Mouse (Mus musculus): ENCODE data around the gene Dennd5a. TPM values are rescaled to one million over a fixed set of nuclear protein-coding genes. Genes with fewer than 3 reads are reported as not detected.

Gene Dennd5a
- polyA plus RNA-seq, 1 experiment from 2014 or later: 26.7 TPM

- H3K4me2 ChIP-seq: peak overlapping the region; percentile 65
- WGBS: 5% methylated on average over 18 of the region's 18 CpGs
- H3K27me3 ChIP-seq (replicated peaks; ENCODE audit: control insufficient read depth, insufficient read depth, low read length): no peaks in the 10 kb centered on the region
- H3K9me3 ChIP-seq (ENCODE audit: control insufficient read depth, low read length): no peaks in the 10 kb centered on the region
- ATAC-seq (replicated peaks; ENCODE audit: low FRiP score) (0 out of 2 replicates have a peak, but pooled peaks have one; percentile 21), DNase-seq (ENCODE audit: low spot score) (peak; percentile 38)
- peak overlapping the region; percentile 88 for H3K9ac ChIP-seq (ENCODE audit: low read depth, low read length)
- H3K27ac ChIP-seq (ENCODE audit: low read depth, low read length): peak overlapping the region; percentile 80; the same call in 1 of the 2 replicates
- H3K36me3 ChIP-seq (ENCODE audit: control insufficient read depth, insufficient read depth, low read length): no peaks in the 10 kb centered on the region
- peaks cover 21% of the 10 kb centered on the region for H3K4me1 ChIP-seq (replicated peaks; ENCODE audit: control insufficient read depth, insufficient read depth, low read length)
- peak overlapping the region; percentile 83 for H3K4me3 ChIP-seq (ENCODE audit: low read depth, low read length)
Observed at GRCm38 (mm10) chr7:109958843-109959715, 1.2 kb downstream of the Dennd5a start.

- Histone ChIP-seq H3K9me3 (ENCODE audit: control insufficient read depth, low read length) (no peaks in the 10 kb centered on the region), H3K27me3 (replicated peaks; ENCODE audit: control insufficient read depth, insufficient read depth, low read length) (no peaks in the 10 kb centered on the region), H3K4me3 (ENCODE audit: low read depth, low read length) (peak overlapping the region; percentile 83; the same call in 1 of the 2 replicates), H3K36me3 (ENCODE audit: control insufficient read depth, insufficient read depth, low read length) (no peaks in the 10 kb centered on the region), H3K4me1 (replicated peaks; ENCODE audit: control insufficient read depth, insufficient read depth, low read length) (peaks cover 21% of the 10 kb centered on the region), H3K4me2 (peak overlapping the region; percentile 65), H3K27ac (ENCODE audit: low read depth, low read length) (no peak overlapping the region), H3K9ac (ENCODE audit: low read depth, low read length) (no peak overlapping the region)
- 66% methylated on average over 8 of the region's 8 CpGs for WGBS
- no peak for ATAC-seq (replicated peaks; ENCODE audit: low FRiP score)
- DNase-seq (ENCODE audit: low spot score): no peak
Observed at GRCm38 (mm10) chr7:109957996-109958789, 2.1 kb downstream of the Dennd5a start.

- Histone ChIP-seq H3K4me2 (no peak overlapping the region), H3K9me3 (ENCODE audit: control insufficient read depth, low read length) (no peaks in the 10 kb centered on the region), H3K36me3 (ENCODE audit: control insufficient read depth, insufficient read depth, low read length) (no peaks in the 10 kb centered on the region), H3K4me1 (replicated peaks; ENCODE audit: control insufficient read depth, insufficient read depth, low read length) (peaks cover 21% of the 10 kb centered on the region), H3K27ac (ENCODE audit: low read depth, low read length) (no peak overlapping the region), H3K4me3 (ENCODE audit: low read depth, low read length) (no peak overlapping the region), H3K27me3 (replicated peaks; ENCODE audit: control insufficient read depth, insufficient read depth, low read length) (no peaks in the 10 kb centered on the region), H3K9ac (ENCODE audit: low read depth, low read length) (no peak overlapping the region)
- WGBS: 61% methylated on average over 6 of the region's 6 CpGs
- DNase-seq (ENCODE audit: low spot score): no peak
- no peak for ATAC-seq (replicated peaks; ENCODE audit: low FRiP score)
Observed at GRCm38 (mm10) chr7:109954622-109955401, 5.5 kb downstream of the Dennd5a start.

GRCm38 (mm10) chr7:109951297-109951696, 9.0 kb downstream of the Dennd5a start:
- ATAC-seq (replicated peaks; ENCODE audit: low FRiP score) (no peak), DNase-seq (ENCODE audit: low spot score) (no peak)
- H3K27me3 ChIP-seq (replicated peaks; ENCODE audit: control insufficient read depth, insufficient read depth, low read length): no peaks in the 10 kb centered on the region
- H3K9me3 ChIP-seq (ENCODE audit: control insufficient read depth, low read length): no peaks in the 10 kb centered on the region
- peaks cover 7% of the 10 kb centered on the region; the same call in 1 of the 2 replicates for H3K4me1 ChIP-seq (replicated peaks; ENCODE audit: control insufficient read depth, insufficient read depth, low read length)
- H3K4me3 ChIP-seq (ENCODE audit: low read depth, low read length): no peak overlapping the region
- no peak overlapping the region for H3K4me2 ChIP-seq
- no peak overlapping the region for H3K9ac ChIP-seq (ENCODE audit: low read depth, low read length)
- H3K36me3 ChIP-seq (ENCODE audit: control insufficient read depth, insufficient read depth, low read length): no peaks in the 10 kb centered on the region
- 71% methylated on average over 4 of the region's 4 CpGs for WGBS
- no peak overlapping the region for H3K27ac ChIP-seq (ENCODE audit: low read depth, low read length)

- H3K36me3 ChIP-seq (ENCODE audit: control insufficient read depth, insufficient read depth, low read length): no peaks in the 10 kb centered on the region
- no peak overlapping the region for H3K9ac ChIP-seq (ENCODE audit: low read depth, low read length)
- no peak overlapping the region for H3K4me3 ChIP-seq (ENCODE audit: low read depth, low read length)
- H3K27me3 ChIP-seq (replicated peaks; ENCODE audit: control insufficient read depth, insufficient read depth, low read length): no peaks in the 10 kb centered on the region
- no peak overlapping the region for H3K4me2 ChIP-seq
- no peaks in the 10 kb centered on the region for H3K4me1 ChIP-seq (replicated peaks; ENCODE audit: control insufficient read depth, insufficient read depth, low read length)
- WGBS: 75% methylated on average over 6 of the region's 6 CpGs
- DNase-seq (ENCODE audit: low spot score) (no peak), ATAC-seq (replicated peaks; ENCODE audit: low FRiP score) (no peak)
- no peak overlapping the region for H3K27ac ChIP-seq (ENCODE audit: low read depth, low read length)
- H3K9me3 ChIP-seq (ENCODE audit: control insufficient read depth, low read length): no peaks in the 10 kb centered on the region
Observed at GRCm38 (mm10) chr7:109944421-109945034, 15.7 kb downstream of the Dennd5a start.

- H3K27ac ChIP-seq (ENCODE audit: low read depth, low read length): no peak overlapping the region
- H3K27me3 ChIP-seq (replicated peaks; ENCODE audit: control insufficient read depth, insufficient read depth, low read length): no peaks in the 10 kb centered on the region
- H3K4me3 ChIP-seq (ENCODE audit: low read depth, low read length): no peak overlapping the region
- H3K4me2 ChIP-seq: no peak overlapping the region
- no peak overlapping the region for H3K9ac ChIP-seq (ENCODE audit: low read depth, low read length)
- H3K9me3 ChIP-seq (ENCODE audit: control insufficient read depth, low read length): no peaks in the 10 kb centered on the region
- ATAC-seq (replicated peaks; ENCODE audit: low FRiP score) (no peak), DNase-seq (ENCODE audit: low spot score) (no peak)
- no peaks in the 10 kb centered on the region for H3K4me1 ChIP-seq (replicated peaks; ENCODE audit: control insufficient read depth, insufficient read depth, low read length)
- H3K36me3 ChIP-seq (ENCODE audit: control insufficient read depth, insufficient read depth, low read length): peaks cover 9% of the 10 kb centered on the region
Observed at GRCm38 (mm10) chr7:109929628-109930027, 30.6 kb downstream of the Dennd5a start.

GRCm38 (mm10) chr7:109928365-109928764, 31.9 kb downstream of the Dennd5a start:
- peaks cover 3% of the 10 kb centered on the region; the same call in 1 of the 2 replicates for H3K36me3 ChIP-seq (ENCODE audit: control insufficient read depth, insufficient read depth, low read length)
- no peak overlapping the region for H3K9ac ChIP-seq (ENCODE audit: low read depth, low read length)
- H3K27ac ChIP-seq (ENCODE audit: low read depth, low read length): no peak overlapping the region
- no peaks in the 10 kb centered on the region for H3K27me3 ChIP-seq (replicated peaks; ENCODE audit: control insufficient read depth, insufficient read depth, low read length)
- ATAC-seq (replicated peaks; ENCODE audit: low FRiP score): no peak
- H3K4me2 ChIP-seq: no peak overlapping the region
- 87% methylated on average over 6 of the region's 6 CpGs for WGBS
- no peaks in the 10 kb centered on the region for H3K4me1 ChIP-seq (replicated peaks; ENCODE audit: control insufficient read depth, insufficient read depth, low read length)
- no peaks in the 10 kb centered on the region for H3K9me3 ChIP-seq (ENCODE audit: control insufficient read depth, low read length)
- no peak overlapping the region for H3K4me3 ChIP-seq (ENCODE audit: low read depth, low read length)
- no peak for DNase-seq (ENCODE audit: low spot score)

GRCm38 (mm10) chr7:109924965-109925364, 35.3 kb downstream of the Dennd5a start:
- no peak overlapping the region for H3K27ac ChIP-seq (ENCODE audit: low read depth, low read length)
- no peak overlapping the region for H3K4me2 ChIP-seq
- DNase-seq (ENCODE audit: low spot score) (no peak), ATAC-seq (replicated peaks; ENCODE audit: low FRiP score) (no peak)
- no peaks in the 10 kb centered on the region for H3K27me3 ChIP-seq (replicated peaks; ENCODE audit: control insufficient read depth, insufficient read depth, low read length)
- 84% methylated on average over 2 of the region's 2 CpGs for WGBS
- H3K36me3 ChIP-seq (ENCODE audit: control insufficient read depth, insufficient read depth, low read length): peaks cover 8% of the 10 kb centered on the region; the same call in 1 of the 2 replicates
- no peaks in the 10 kb centered on the region for H3K9me3 ChIP-seq (ENCODE audit: control insufficient read depth, low read length)
- no peaks in the 10 kb centered on the region for H3K4me1 ChIP-seq (replicated peaks; ENCODE audit: control insufficient read depth, insufficient read depth, low read length)
- H3K4me3 ChIP-seq (ENCODE audit: low read depth, low read length): no peak overlapping the region
- H3K9ac ChIP-seq (ENCODE audit: low read depth, low read length): no peak overlapping the region
